14 mouse cellular contexts compared by ENCODE assay signal in the genomic region with DNA sequence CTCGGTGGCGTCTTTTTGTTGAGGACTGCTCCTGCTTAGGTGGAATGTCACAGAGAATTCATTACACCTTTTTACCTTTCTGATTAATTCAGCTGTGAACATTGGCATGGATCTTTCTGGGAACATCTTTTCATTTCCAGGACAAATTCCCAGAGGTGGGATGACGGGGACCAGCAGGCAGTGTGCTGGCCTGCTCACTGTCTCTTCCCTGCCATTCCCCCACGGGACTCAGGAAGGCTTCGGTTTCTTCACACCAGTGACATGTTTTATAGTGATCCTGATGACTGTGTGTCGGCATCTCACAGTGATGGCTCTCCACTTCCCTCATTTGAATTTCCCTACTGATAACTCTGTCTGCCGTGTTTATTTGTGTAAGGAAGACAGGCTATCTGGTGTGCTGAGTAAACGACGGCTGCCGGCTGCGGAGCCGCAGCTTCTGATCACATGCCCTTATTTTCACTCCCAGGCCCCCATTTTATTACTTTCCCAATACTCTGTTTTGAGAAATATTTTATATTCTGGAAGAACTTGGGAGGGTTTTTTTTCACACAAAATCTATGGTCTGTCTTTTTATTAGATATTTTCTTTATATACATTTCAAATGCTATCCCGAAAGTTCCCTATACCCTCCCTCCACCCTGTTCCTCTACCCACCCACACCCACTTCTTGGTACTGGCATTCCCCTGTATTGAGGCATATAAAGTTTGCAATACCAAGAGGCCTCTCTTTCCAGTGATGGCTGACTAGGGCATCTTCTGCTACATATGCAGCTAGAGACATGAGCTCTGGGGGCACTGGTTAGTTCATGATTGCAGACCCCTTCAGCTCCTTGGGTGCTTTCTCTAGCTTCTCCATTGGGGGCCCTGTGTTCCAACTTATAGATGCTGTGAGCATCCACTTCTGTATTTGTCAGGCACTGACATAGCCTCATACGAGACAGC.
"Had no signal": no experiment of that assay in that cellular context is flagged by ENCODE, and none has a peak within 500 bp of the region (broad histone marks: within the 10 kb centered on the region; RNA-seq: fewer than 3 reads in every experiment).

No protein-coding gene starts in this region.

- H3K4me1 ChIP-seq: limb, embryonic 12.5 days had no signal

- H3K9ac ChIP-seq: limb, embryonic 12.5 days; liver, embryonic 13.5 days; liver, postnatal 0 days had no signal

- DNase-seq: kidney, adult 18-20 months; kidney, postnatal 10 days; kidney, postnatal 4 days; liver; liver, embryonic 13.5 days; liver, postnatal 0 days; lung, postnatal 36 days; retina, postnatal 1 day; right cerebral cortex, postnatal 4 days; spleen, adult 18-20 months; thymus, adult 18-20 months; thymus, postnatal 14 days had no signal

- H3K27me3 ChIP-seq: limb, embryonic 12.5 days; liver, embryonic 13.5 days had no signal

- H3K4me3 ChIP-seq: layer of hippocampus, adult 2 months; limb, embryonic 12.5 days; liver, embryonic 13.5 days had no signal

- H3K27ac ChIP-seq: layer of hippocampus, adult 2 months; limb, embryonic 12.5 days; liver, embryonic 13.5 days had no signal

- H3K4me2 ChIP-seq: limb, embryonic 12.5 days; liver, embryonic 13.5 days had no signal

- H3K36me3 ChIP-seq: liver, embryonic 13.5 days had no signal

- H3K9me3 ChIP-seq: limb, embryonic 12.5 days; liver, embryonic 13.5 days had no signal

- ATAC-seq: liver, postnatal 0 days had no signal
